Mouse (Mus musculus) bone marrow macrophage, adult 2 months (primary cell): ENCODE results near the gene Trp53bp1. TPM values are rescaled to one million over a fixed set of nuclear protein-coding genes. Genes with fewer than 3 reads are reported as not detected.

Source experiments
- H3K27ac ChIP-seq: 2 replicates; pipeline ENCODE4 v1.5.1; 2012; ENCODE audit warnings: low read depth, low read length; ENCODE audit not compliant: insufficient read depth
- H3K4me1 ChIP-seq: 2 replicates; pipeline ENCODE4 v1.6.1; 2012; ENCODE audit warnings: low read length; ENCODE audit not compliant: control insufficient read depth, insufficient read depth
- H3K4me3 ChIP-seq: 2 replicates; pipeline ENCODE4 v1.5.1; 2012; ENCODE audit warnings: mild to moderate bottlenecking, low read length, moderate library complexity; ENCODE audit not compliant: insufficient read depth
- CTCF ChIP-seq: IDR thresholded peaks from 2 replicates; pipeline ENCODE4 v1.5.1; 2012; ENCODE audit warnings: low read depth, mild to moderate bottlenecking, low read length, moderate library complexity
- POLR2A ChIP-seq: IDR thresholded peaks from 2 replicates; pipeline ENCODE4 v1.6.1; 2012; ENCODE audit warnings: mild to moderate bottlenecking, low read depth, low read length, borderline replicate concordance
- polyA plus RNA-seq: library from polyadenylated mRNA; stranded (reverse); fragments of >200 nt; gene quantifications from 2 replicates; pipeline ENCODE4 v1.2.4, GENCODE M21; 2012; ENCODE audit not compliant: missing spikeins, insufficient read depth, insufficient read length

Trp53bp1 gene
- polyA plus RNA-seq, 1 experiment: 22.6 TPM

DNA sequence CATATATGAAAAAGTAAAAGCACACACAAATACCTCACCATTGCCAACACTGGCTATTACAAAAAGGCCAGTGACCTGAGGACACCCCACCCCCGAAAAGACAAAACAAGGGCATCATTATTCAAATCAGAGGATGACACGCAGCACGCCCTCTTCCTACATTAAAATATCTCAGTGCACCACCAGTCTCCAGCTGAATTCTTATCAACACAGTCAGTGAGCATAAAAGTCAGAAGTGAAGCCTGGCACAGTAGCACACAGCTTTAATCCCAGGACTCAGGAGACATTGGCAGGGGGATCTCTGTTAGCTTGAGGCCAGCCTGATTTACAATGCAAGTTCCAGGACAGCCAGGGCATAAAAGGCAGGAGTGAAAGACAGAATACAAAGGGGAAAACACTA is 64.7 kb downstream of the Trp53bp1 start:
- no peak overlapping the region for H3K27ac ChIP-seq
- TF ChIP-seq CTCF (no peak), POLR2A (no peak)
- H3K4me3 ChIP-seq: no peak overlapping the region
- no peaks in the 10 kb centered on the region for H3K4me1 ChIP-seq

DNA sequence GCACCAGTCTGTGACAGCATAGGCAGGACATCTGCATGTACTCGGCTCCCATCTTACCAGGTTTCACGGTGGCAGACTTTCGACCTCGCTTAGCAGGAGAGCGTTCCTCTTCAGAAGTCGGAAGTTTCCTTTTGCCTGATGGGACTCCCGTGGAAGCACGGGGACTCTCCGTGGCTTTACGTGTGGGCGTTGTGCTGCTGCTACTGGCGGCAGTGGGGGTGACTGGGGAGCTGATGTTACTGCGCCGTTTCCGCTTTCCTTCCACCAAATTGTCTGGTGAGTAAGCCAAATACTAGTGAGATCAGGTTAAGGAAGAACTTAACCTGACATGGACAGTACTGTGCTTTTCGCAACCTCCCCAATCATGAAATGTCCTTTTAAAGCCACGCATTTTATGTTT is 66.9 kb downstream of the Trp53bp1 start:
- TF ChIP-seq POLR2A (no peak), CTCF (no peak)
- Histone ChIP-seq H3K27ac (no peak overlapping the region), H3K4me3 (no peak overlapping the region), H3K4me1 (no peaks in the 10 kb centered on the region)

DNA sequence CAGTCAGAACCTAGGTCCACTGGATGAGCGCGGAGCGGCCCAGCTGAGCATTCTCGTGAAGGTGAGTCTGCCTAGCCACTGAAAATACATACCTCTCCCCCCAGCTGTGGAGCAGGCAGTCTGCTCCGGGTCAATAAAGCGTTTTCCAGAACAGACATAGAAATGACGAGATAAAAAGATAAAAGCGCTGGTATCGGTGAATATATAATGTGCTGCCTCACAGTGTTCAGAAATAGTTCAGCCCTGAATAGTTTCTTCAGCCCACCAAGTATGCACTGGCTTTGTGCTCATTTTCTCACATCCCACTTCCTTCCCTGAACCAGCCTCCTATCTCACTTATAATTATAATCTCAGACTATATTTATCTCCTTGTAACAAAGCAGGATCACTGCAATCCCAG is 75.7 kb downstream of the Trp53bp1 start:
- Histone ChIP-seq H3K4me3 (no peak overlapping the region), H3K4me1 (no peaks in the 10 kb centered on the region), H3K27ac (no peak overlapping the region)
- TF ChIP-seq POLR2A (no peak), CTCF (no peak)

DNA sequence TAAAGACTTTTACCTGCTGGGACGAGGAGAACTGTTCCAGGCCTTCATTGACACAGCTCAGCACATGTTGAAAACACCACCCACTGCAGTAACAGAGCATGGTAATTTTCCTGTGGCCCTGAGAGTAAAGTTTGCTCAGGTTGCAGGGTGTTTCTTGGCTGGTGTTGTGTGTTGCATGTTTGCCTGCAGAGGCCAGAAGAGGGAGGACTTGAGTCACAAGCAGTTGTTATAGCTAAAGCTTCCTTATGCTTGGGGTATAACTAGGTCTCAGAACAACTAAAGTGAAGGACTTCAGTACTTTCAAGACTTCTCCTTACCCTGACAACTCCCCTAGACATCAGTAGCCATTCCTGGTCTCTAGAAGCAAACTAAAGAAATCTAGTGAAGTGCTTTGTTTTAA is 82.7 kb downstream of the Trp53bp1 start:
- Histone ChIP-seq H3K4me1 (no peaks in the 10 kb centered on the region), H3K27ac (no peak overlapping the region), H3K4me3 (no peak overlapping the region)
- TF ChIP-seq CTCF: no peak

DNA sequence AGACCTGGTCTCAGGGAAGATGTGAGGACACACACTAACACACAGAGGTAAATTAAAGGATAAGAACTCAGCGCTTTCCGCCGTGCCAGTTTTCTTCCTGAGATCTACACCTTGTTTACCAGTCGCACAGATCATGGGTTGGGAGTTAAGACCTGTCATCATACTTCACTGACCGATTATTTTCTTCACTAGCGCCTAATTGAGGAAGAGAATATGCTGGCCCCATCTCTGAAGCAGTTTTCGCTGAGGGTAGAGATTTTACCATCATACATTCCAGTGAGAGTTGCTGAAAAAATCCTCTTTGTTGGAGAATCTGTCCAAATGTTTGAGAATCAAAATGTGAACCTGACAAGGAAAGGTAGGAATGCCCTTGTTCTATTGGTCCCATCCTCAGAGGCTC is 87.1 kb downstream of the Trp53bp1 start:
- H3K4me1 ChIP-seq: peaks cover 11% of the 10 kb centered on the region
- TF ChIP-seq POLR2A: no peak
- TF ChIP-seq CTCF: no peak
- H3K4me3 ChIP-seq: no peak overlapping the region
- no peak overlapping the region for H3K27ac ChIP-seq

DNA sequence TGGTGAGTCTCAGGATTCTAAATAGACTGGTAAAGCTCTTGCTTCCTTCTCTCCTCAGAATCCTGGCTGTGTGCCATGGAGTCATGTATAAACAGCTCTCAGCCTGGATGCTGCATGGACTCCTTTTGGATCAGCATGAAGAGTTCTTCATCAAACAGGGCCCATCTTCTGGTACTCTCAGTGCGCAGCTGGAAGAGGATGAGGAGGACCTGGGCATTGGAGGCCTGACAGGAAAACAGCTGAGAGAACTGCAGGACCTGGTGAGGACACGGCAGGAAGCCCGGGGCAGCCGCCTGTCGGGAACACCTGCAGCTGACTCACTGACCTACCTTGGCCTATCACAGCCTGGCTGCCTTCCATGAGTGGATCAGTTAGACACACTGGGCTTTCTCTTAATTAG is 87.8 kb downstream of the Trp53bp1 start:
- no peak for TF ChIP-seq CTCF
- TF ChIP-seq POLR2A: no peak
- Histone ChIP-seq H3K4me1 (peaks cover 15% of the 10 kb centered on the region), H3K4me3 (no peak overlapping the region), H3K27ac (no peak overlapping the region)

DNA sequence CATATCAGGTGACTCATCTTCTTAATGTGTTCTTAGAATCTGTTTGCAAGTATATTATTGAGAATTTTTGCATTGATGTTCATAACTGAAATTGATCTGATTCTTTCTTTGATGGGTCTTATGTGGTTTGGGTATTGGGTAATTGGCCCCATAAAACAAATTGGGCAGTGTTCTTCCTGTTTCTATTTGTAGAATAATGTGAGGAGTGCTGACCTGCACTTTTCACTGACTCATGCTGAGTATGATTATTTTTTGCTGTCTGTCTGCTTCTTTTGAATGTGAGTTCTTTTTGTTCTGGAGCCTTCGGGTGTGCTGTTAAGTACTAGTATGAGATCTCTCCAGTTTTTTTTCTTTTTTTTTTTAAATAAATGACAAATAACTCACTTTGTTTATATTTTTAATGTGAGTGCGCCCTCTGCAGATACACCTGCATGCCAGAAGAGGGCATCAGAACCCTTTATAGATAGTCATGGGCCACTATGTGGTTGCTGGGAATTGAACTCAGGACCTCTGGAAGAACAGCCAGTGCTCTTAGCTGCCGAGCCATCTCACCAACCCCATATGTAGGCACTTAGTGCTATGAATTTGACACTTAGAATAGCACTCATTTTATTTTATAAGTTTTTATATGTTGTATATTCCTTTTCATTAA is 92.3 kb downstream of the Trp53bp1 start:
- Histone ChIP-seq H3K27ac (peak overlapping the region; percentile 91), H3K4me1 (peaks cover 28% of the 10 kb centered on the region), H3K4me3 (no peak overlapping the region)
- TF ChIP-seq CTCF (no peak), POLR2A (no peak)

DNA sequence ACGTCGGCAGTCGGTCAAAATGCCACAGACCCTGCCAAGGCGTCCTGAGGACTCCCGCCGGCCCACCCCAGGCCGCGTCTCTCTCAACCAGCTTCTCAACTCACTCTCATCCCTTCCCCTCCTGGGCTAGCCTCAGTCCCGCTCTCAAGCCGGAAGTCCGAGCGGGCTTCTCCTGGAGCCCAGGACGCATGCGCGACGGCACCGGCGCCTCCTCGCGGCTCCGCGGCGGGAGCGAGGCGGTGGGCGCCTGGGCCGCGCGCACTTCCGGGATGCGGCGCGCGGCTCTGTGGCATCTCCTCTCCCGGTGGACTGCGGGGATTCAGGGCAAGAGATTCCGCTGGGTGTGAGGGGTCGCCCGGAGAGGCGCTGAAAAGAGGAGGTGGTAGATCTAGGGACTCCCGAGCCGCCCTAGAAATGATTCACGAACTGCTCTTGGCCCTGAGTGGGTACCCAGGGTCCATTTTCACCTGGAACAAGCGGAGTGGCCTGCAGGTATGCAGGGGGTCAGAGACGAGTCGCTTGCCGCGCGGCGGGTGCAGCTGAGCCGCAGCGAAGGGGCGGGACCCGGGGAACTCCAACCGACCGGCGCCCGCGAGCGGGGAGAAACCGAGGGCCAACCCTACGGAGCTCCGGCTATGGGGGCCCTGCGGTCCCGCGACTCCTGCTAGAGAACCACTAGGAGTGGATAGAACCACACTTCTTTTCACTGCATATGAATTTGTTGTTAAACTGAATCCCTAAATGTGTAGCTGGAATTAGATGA is 100.0 kb downstream of the Trp53bp1 start, which contains the start of gene Zscan29:
Gene Zscan29, minus strand, starts transcription at position 146 of the 763 bp plus-strand sequence.
- H3K4me1 ChIP-seq: peaks cover 13% of the 10 kb centered on the region
- peak within 1 kb of the TSS; percentile 80 for H3K27ac ChIP-seq

DNA sequence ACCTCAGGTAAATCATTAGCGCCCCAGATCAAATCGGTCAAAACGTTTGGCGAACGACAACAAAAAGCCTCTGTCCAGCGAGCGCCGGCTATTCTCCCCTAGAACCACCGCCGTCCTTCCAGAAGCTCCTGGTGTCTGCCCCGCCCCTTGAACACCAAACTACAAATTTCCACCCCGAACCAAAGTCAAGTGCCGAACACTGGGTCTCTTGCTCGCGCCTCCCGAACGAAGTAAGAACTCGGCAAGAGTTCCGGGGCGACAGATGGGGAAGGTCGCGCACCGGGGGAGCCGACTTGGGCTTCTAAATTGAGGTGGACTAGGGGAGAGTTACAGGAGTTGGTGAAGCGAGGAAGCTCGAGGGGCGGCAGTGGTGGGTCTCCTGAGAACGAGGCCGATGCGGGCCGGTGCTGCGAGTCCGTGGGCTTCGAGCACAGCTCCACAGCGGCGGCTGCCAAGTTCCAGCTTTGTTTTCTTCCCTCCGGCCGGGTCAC is 100.7 kb downstream of the Trp53bp1 start, which contains the start of gene Tubgcp4:
Gene Tubgcp4, plus strand, starts transcription at position 174 of the 491 bp plus-strand sequence.
- peaks cover 13% of the 10 kb centered on the region for H3K4me1 ChIP-seq
- TF ChIP-seq CTCF (no peak), POLR2A (no peak)
- peak within 1 kb of the TSS; percentile 71 for H3K4me3 ChIP-seq
- peak within 1 kb of the TSS; percentile 80 for H3K27ac ChIP-seq

More for the DNA sequence above, 100.0 kb downstream of the Trp53bp1 start, which contains the start of gene Zscan29:
- no peak for TF ChIP-seq CTCF
- TF ChIP-seq POLR2A: no peak
- H3K4me3 ChIP-seq: peak within 1 kb of the TSS; percentile 71

DNA sequence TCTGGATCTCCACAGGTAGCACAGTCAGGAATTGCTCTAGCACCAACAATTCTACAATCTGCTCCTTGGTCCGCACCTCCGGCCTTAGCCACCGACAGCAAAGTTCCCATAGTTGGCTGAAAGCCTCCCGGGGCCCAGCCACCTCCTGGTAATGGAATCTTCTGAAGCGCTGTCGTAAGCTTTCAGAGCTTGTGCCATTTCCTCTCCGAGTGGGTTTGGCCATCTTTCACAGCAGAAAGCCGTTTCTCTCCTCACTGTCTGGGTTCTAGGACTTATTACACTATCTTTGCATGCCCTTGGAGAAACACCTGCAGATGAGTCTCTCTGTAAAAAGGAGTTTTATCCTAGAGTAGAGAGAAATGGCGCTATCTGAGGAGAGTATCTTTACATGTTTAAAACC is 101.3 kb downstream of the Trp53bp1 start:
- H3K4me3 ChIP-seq: peak overlapping the region; percentile 71
- peak overlapping the region; percentile 80 for H3K27ac ChIP-seq
- H3K4me1 ChIP-seq: peaks cover 13% of the 10 kb centered on the region
- TF ChIP-seq POLR2A: 0 out of 2 replicates have a peak, but pooled peaks have one; percentile 39
- TF ChIP-seq CTCF: no peak
